Mouse (Mus musculus) right cerebral cortex, postnatal 14 days (tissue): ENCODE data around the gene Mapk13.
"Not testable (repeated sequence)": the region's sequence is repeated elsewhere in the genome, so short reads cannot be mapped to it uniquely, and the experiment has no call there.

Source experiments
- DNase-seq: peaks from one replicate; pipeline ENCODE4 v3.0.0; 2022

Mapk13 gene

DNA sequence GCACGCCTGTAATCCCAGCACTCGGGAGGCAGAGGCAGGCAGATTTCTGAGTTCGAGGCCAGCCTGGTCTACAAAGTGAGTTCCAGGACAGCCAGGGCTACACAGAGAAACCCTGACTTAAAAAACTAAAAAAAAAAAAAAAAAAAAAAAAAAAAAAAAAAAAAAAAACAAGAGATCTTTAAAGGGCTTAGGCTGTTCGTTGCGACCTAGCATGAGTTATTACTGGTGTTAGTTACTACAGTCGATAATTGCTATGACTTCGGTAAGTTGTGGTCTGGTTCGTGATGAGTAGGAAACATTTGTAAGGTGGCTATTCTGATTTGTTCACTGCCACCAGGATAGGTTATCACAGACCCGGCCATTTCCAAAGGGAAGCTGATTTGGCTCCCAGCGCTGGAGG is 47.2 kb downstream of the Mapk13 start:
- DNase-seq, result not testable (repeated sequence)

- no peak for DNase-seq
Measured at GRCm38 (mm10) chr17:28816875-28817811, 48.0 kb downstream of the Mapk13 start.

DNA sequence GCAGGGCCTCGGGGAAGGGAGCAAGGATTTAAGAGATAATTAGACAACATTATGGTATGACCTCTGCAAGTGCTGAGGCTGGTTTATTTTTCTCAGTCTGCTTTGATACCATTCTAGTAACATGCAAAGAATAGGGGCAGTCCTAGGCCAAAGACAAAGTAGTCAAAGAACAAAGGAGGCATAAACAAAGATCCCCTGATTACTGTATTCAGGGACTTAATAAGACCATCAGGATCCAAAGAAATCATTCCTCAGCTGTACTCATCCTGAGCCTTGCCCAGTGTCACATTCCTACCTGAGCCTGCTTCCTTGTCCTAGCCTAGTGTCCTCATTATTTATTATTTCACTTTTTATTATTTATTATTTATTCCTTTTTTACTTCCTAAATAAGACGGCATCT is 51.1 kb downstream of the Mapk13 start:
- DNase-seq, result no peak

GRCm38 (mm10) chr17:28823004-28823745 is 54.1 kb downstream of the Mapk13 start:
- DNase-seq, result no peak

DNA sequence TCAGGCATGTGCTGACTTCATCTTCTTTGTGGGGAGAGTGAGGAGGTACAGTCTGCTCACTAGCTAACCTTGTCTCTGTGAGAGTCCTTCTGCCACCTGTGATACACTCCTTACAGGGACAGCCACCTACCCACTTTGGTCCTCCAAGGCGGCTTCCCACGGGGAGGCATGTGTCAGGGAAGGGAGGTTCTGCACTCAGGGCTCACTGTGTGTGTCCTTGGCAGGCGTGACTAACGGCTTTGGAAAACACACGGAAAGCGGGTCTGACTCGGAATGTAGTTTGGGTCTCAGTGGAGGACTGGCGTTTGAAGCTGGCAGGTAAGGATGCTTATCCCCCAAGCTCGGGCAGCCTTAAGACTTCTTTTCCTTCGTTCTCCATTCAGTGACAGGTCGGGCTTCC is 54.7 kb downstream of the Mapk13 start:
- no peak for DNase-seq

DNA sequence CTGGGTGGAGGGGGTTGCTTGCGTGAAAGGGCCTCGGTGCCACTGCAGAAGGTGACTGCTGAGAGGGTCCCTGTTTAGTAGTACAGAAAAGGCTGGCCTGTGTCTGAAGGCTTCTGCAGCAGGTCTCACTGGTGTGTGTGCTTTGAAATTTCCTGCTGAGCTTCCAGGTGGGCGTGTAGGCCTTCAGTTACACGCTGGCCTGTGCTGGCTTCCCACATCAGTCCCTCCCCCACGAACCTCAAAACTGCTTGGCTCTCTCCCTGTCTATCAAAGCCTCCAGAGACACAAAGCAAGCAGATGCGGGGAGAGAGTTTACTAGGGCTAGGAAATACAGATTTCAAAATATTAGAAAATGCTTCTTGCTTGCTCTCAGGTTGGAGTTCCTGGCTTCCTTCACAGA is 55.8 kb downstream of the Mapk13 start:
- no peak for DNase-seq

GRCm38 (mm10) chr17:28825359-28826041 is 56.4 kb downstream of the Mapk13 start:
- DNase-seq, result no peak

- DNase-seq, result no peak
Measured at GRCm38 (mm10) chr17:28827665-28828231, 58.7 kb downstream of the Mapk13 start.

GRCm38 (mm10) chr17:28829120-28829519 is 60.0 kb downstream of the Mapk13 start:
- DNase-seq, result no peak
